Mouse (Mus musculus): ENCODE data around the gene Tmeff2. TPM values are rescaled to one million over a fixed set of nuclear protein-coding genes. Genes with fewer than 3 reads are reported as not detected.
A peak's percentile ranks its signal among the peaks of the same experiment; 100 is the strongest.
"Not testable (repeated sequence)": the region's sequence is repeated elsewhere in the genome, so short reads cannot be mapped to it uniquely, and the experiment has no call there.

The Tmeff2 gene
- 0.66 and 0.69 TPM in 2 replicates for polyA plus RNA-seq (2012; rRNA removed)

GRCm38 (mm10) chr1:50900386-50900785, at the start of gene Tmeff2:
Gene Tmeff2 (plus strand): TSS chr1:50900647.
- H3K4me3 ChIP-seq (ENCODE audit: control insufficient read depth, low read depth, low read length); H3K4me1 ChIP-seq (ENCODE audit: control insufficient read depth, insufficient read depth, low read length); H3K36me3 ChIP-seq (ENCODE audit: control insufficient read depth, insufficient read depth, low read length); H3K27ac ChIP-seq (ENCODE audit: control insufficient read depth, insufficient read depth, low read depth, low read length); H3K27me3 ChIP-seq (ENCODE audit: control insufficient read depth, insufficient read depth, low read length): not testable (repeated sequence)

- Histone ChIP-seq H3K27ac (ENCODE audit: control insufficient read depth, insufficient read depth, low read depth, low read length) (no peak overlapping the region), H3K4me1 (ENCODE audit: control insufficient read depth, insufficient read depth, low read length) (no peaks in the 10 kb centered on the region), H3K4me3 (ENCODE audit: control insufficient read depth, low read depth, low read length) (no peak overlapping the region), H3K27me3 (ENCODE audit: control insufficient read depth, insufficient read depth, low read length) (no peaks in the 10 kb centered on the region), H3K36me3 (ENCODE audit: control insufficient read depth, insufficient read depth, low read length) (no peaks in the 10 kb centered on the region)
- no peak for TF ChIP-seq POLR2A (IDR thresholded peaks at IDR 0.05; ENCODE audit: control insufficient read depth, low read depth, low read length)
- TF ChIP-seq CTCF (IDR thresholded peaks at IDR 0.05; ENCODE audit: control insufficient read depth, insufficient read depth, insufficient replicate concordance, low read depth, low read length): no peak
These were observed 38.9 kb upstream of the Tmeff2 start for GRCm38 (mm10) chr1:50861515-50861914.

- H3K27ac ChIP-seq (ENCODE audit: control insufficient read depth, insufficient read depth, low read depth, low read length): no peak overlapping the region
- no peak overlapping the region for H3K4me3 ChIP-seq (ENCODE audit: control insufficient read depth, low read depth, low read length)
- TF ChIP-seq POLR2A (IDR thresholded peaks at IDR 0.05; ENCODE audit: control insufficient read depth, low read depth, low read length) (no peak), CTCF (IDR thresholded peaks at IDR 0.05; ENCODE audit: control insufficient read depth, insufficient read depth, insufficient replicate concordance, low read depth, low read length) (no peak)
- H3K4me1 ChIP-seq (ENCODE audit: control insufficient read depth, insufficient read depth, low read length): no peaks in the 10 kb centered on the region
- H3K27me3 ChIP-seq (ENCODE audit: control insufficient read depth, insufficient read depth, low read length): no peaks in the 10 kb centered on the region
- no peaks in the 10 kb centered on the region for H3K36me3 ChIP-seq (ENCODE audit: control insufficient read depth, insufficient read depth, low read length)
These were observed 2.8 kb upstream of the Tmeff2 start for GRCm38 (mm10) chr1:50897696-50898095.

GRCm38 (mm10) chr1:50924838-50925355, 24.4 kb downstream of the Tmeff2 start:
- H3K27ac ChIP-seq (ENCODE audit: control insufficient read depth, insufficient read depth, low read depth, low read length): no peak overlapping the region
- peaks cover 2% of the 10 kb centered on the region; the same call in 1 of the 2 replicates for H3K27me3 ChIP-seq (ENCODE audit: control insufficient read depth, insufficient read depth, low read length)
- no peaks in the 10 kb centered on the region for H3K36me3 ChIP-seq (ENCODE audit: control insufficient read depth, insufficient read depth, low read length)
- H3K4me3 ChIP-seq (ENCODE audit: control insufficient read depth, low read depth, low read length): no peak overlapping the region
- TF ChIP-seq CTCF (IDR thresholded peaks at IDR 0.05; ENCODE audit: control insufficient read depth, insufficient read depth, insufficient replicate concordance, low read depth, low read length) (no peak), POLR2A (IDR thresholded peaks at IDR 0.05; ENCODE audit: control insufficient read depth, low read depth, low read length) (no peak)
- peaks cover 13% of the 10 kb centered on the region for H3K4me1 ChIP-seq (ENCODE audit: control insufficient read depth, insufficient read depth, low read length)

- Histone ChIP-seq H3K36me3 (ENCODE audit: control insufficient read depth, insufficient read depth, low read length) (no peaks in the 10 kb centered on the region), H3K27ac (ENCODE audit: control insufficient read depth, insufficient read depth, low read depth, low read length) (no peak overlapping the region), H3K4me3 (ENCODE audit: control insufficient read depth, low read depth, low read length) (no peak overlapping the region), H3K4me1 (ENCODE audit: control insufficient read depth, insufficient read depth, low read length) (peaks cover 13% of the 10 kb centered on the region), H3K27me3 (ENCODE audit: control insufficient read depth, insufficient read depth, low read length) (peaks cover 2% of the 10 kb centered on the region; the same call in 1 of the 2 replicates)
- TF ChIP-seq POLR2A (IDR thresholded peaks at IDR 0.05; ENCODE audit: control insufficient read depth, low read depth, low read length) (no peak), CTCF (IDR thresholded peaks at IDR 0.05; ENCODE audit: control insufficient read depth, insufficient read depth, insufficient replicate concordance, low read depth, low read length) (no peak)
These were observed 25.0 kb downstream of the Tmeff2 start for GRCm38 (mm10) chr1:50925356-50925921.

- TF ChIP-seq POLR2A (IDR thresholded peaks at IDR 0.05; ENCODE audit: control insufficient read depth, low read depth, low read length) (no peak), CTCF (IDR thresholded peaks at IDR 0.05; ENCODE audit: control insufficient read depth, insufficient read depth, insufficient replicate concordance, low read depth, low read length) (no peak)
- no peaks in the 10 kb centered on the region for H3K36me3 ChIP-seq (ENCODE audit: control insufficient read depth, insufficient read depth, low read length)
- H3K27me3 ChIP-seq (ENCODE audit: control insufficient read depth, insufficient read depth, low read length): peaks cover 2% of the 10 kb centered on the region; the same call in 1 of the 2 replicates
- peak overlapping the region; percentile 74 for H3K4me3 ChIP-seq (ENCODE audit: control insufficient read depth, low read depth, low read length)
- peaks cover 13% of the 10 kb centered on the region for H3K4me1 ChIP-seq (ENCODE audit: control insufficient read depth, insufficient read depth, low read length)
- no peak overlapping the region for H3K27ac ChIP-seq (ENCODE audit: control insufficient read depth, insufficient read depth, low read depth, low read length)
These were observed 26.1 kb downstream of the Tmeff2 start for GRCm38 (mm10) chr1:50926374-50927060.

- Histone ChIP-seq H3K4me3 (ENCODE audit: control insufficient read depth, low read depth, low read length) (peak overlapping the region; percentile 74), H3K4me1 (ENCODE audit: control insufficient read depth, insufficient read depth, low read length) (peaks cover 13% of the 10 kb centered on the region), H3K36me3 (ENCODE audit: control insufficient read depth, insufficient read depth, low read length) (no peaks in the 10 kb centered on the region), H3K27ac (ENCODE audit: control insufficient read depth, insufficient read depth, low read depth, low read length) (no peak overlapping the region), H3K27me3 (ENCODE audit: control insufficient read depth, insufficient read depth, low read length) (peaks cover 2% of the 10 kb centered on the region; the same call in 1 of the 2 replicates)
- TF ChIP-seq POLR2A (IDR thresholded peaks at IDR 0.05; ENCODE audit: control insufficient read depth, low read depth, low read length) (no peak), CTCF (IDR thresholded peaks at IDR 0.05; ENCODE audit: control insufficient read depth, insufficient read depth, insufficient replicate concordance, low read depth, low read length) (no peak)
These were observed 26.7 kb downstream of the Tmeff2 start for GRCm38 (mm10) chr1:50927077-50927611.
